Mouse (Mus musculus) gastrocnemius, postnatal 25 days (tissue): ENCODE results near the gene Galntl6. TPM values are rescaled to one million over a fixed set of nuclear protein-coding genes. Genes with fewer than 3 reads are reported as not detected.
"Not testable (repeated sequence)": the region's sequence is repeated elsewhere in the genome, so short reads cannot be mapped to it uniquely, and the experiment has no call there.

Experiments
- DNase-seq: peaks from one replicate; pipeline ENCODE4 v3.0.0; 2022
- total RNA-seq, 2 experiments: library from RNA; stranded (reverse); gene quantifications; 1 replicate in 1 of 2; 2 replicates in 1 of 2; pipeline ENCODE4 v1.2.3; 2021

Galntl6 gene
- total RNA-seq, 2 experiments from 2014 or later: not detected

GRCm38 (mm10) chr8:57765726-57766351, 1146.6 kb downstream of the Galntl6 start:
- no peak for DNase-seq

- DNase-seq: no peak
Observed at GRCm38 (mm10) chr8:57765192-57765591, 1147.2 kb downstream of the Galntl6 start.

GRCm38 (mm10) chr8:57762622-57763021, 1149.8 kb downstream of the Galntl6 start:
- DNase-seq: not testable (repeated sequence)

- no peak for DNase-seq
Observed at GRCm38 (mm10) chr8:57760921-57761320, 1151.5 kb downstream of the Galntl6 start.

GRCm38 (mm10) chr8:57758857-57759256, 1153.6 kb downstream of the Galntl6 start:
- DNase-seq: no peak

- DNase-seq: no peak
Observed at GRCm38 (mm10) chr8:57757476-57757875, 1155.0 kb downstream of the Galntl6 start.

GRCm38 (mm10) chr8:57754066-57754465, 1158.4 kb downstream of the Galntl6 start:
- DNase-seq: no peak

GRCm38 (mm10) chr8:57743636-57744035, 1168.8 kb downstream of the Galntl6 start:
- no peak for DNase-seq

GRCm38 (mm10) chr8:57741983-57742382, 1170.5 kb downstream of the Galntl6 start:
- DNase-seq: no peak

GRCm38 (mm10) chr8:57741309-57741708, 1171.1 kb downstream of the Galntl6 start:
- DNase-seq: no peak

- DNase-seq: no peak
Observed at GRCm38 (mm10) chr8:57737281-57737680, 1175.2 kb downstream of the Galntl6 start.

- no peak for DNase-seq
Observed at GRCm38 (mm10) chr8:57732795-57733194, 1179.6 kb downstream of the Galntl6 start.

- DNase-seq: no peak
Observed at GRCm38 (mm10) chr8:57731666-57732065, 1180.8 kb downstream of the Galntl6 start.

- DNase-seq: no peak
Observed at GRCm38 (mm10) chr8:57728276-57728675, 1184.2 kb downstream of the Galntl6 start.

GRCm38 (mm10) chr8:57724843-57725627, 1187.4 kb downstream of the Galntl6 start:
- DNase-seq: no peak

Other genes with a start within 250 kb of the Galntl6 start
- not detected for gene BC030500, start 885 bp downstream of the Galntl6 start, total RNA-seq